Mouse (Mus musculus) hindbrain, postnatal 0 days (tissue): ENCODE measurements around the gene Wnt10a. TPM values are rescaled to one million over a fixed set of nuclear protein-coding genes. Genes with fewer than 3 reads are reported as not detected.

ENCODE experiments used
- ATAC-seq: fragments of 200-750 bp; cut with Nextera tagmentation; 2 replicates; pipeline ENCODE4 v1.8.0; 2017; ENCODE audit warnings: mild to moderate bottlenecking, moderate TSS enrichment, moderate library complexity
- DNase-seq: peaks from one replicate; pipeline ENCODE4 v3.0.0-alpha.2; 2015; ENCODE audit warnings: low spot score
- H3K27ac ChIP-seq: fragments of 300-500 bp; sonication (generic); 2 replicates; pipeline ENCODE4 v1.5.1; 2014; ENCODE audit warnings: mild to moderate bottlenecking
- H3K27me3 ChIP-seq: fragments of 300-500 bp; sonication (generic); 2 replicates; pipeline ENCODE4 v1.6.1; 2014; ENCODE audit warnings: low read length, mixed read lengths; ENCODE audit not compliant: insufficient read depth
- H3K36me3 ChIP-seq: fragments of 300-500 bp; sonication (generic); 2 replicates; pipeline ENCODE4 v1.6.1; 2014; ENCODE audit warnings: low read length, mixed read lengths; ENCODE audit not compliant: insufficient read depth
- H3K4me1 ChIP-seq: fragments of 300-500 bp; sonication (generic); 2 replicates; pipeline ENCODE4 v1.6.1; 2014; ENCODE audit warnings: antibody characterized with exemption, low read length, mixed read lengths; ENCODE audit not compliant: insufficient read depth
- H3K4me2 ChIP-seq: fragments of 300-500 bp; sonication (generic); 2 replicates; pipeline ENCODE4 v1.6.1; 2014; ENCODE audit warnings: low read depth, mild to moderate bottlenecking, low read length, moderate library complexity, mixed read lengths
- H3K4me3 ChIP-seq: fragments of 300-500 bp; sonication (generic); 2 replicates; pipeline ENCODE4 v1.5.1; 2014; ENCODE audit warnings: low read length
- H3K9ac ChIP-seq: fragments of 300-500 bp; sonication (generic); replicated peaks from 2 replicates; pipeline ENCODE4 v1.6.1; 2014; ENCODE audit warnings: mild to moderate bottlenecking, low read length, moderate library complexity, mixed read lengths
- H3K9me3 ChIP-seq: fragments of 300-500 bp; sonication (generic); 2 replicates; pipeline ENCODE4 v1.6.1; 2016; ENCODE audit warnings: low read length, mixed read lengths
- CTCF ChIP-seq: IDR thresholded peaks from 2 replicates; pipeline ENCODE4 v1.5.1; 2016; ENCODE audit warnings: antibody characterized with exemption, control low read depth, low read depth
- WGBS: fragments of 180-500 bp; shearing (Covaris S2); extraction: QIAGEN DNeasy Blood & Tissue Kit; methylation state at CpG from one replicate; pipeline ENCODE4 v1.1.7; 2014; 5-methylcytosine and 5-hydroxymethylcytosine counted together
- polyA plus RNA-seq: library from polyadenylated mRNA; unstranded; fragments of >200 nt; fragmentation: Nextera tagmentation; extraction: Ambion mirVana; gene quantifications from 2 replicates; pipeline ENCODE4 v1.2.1, GENCODE M21; 2015
- total RNA-seq: library from RNA; depleted of rRNA; stranded (reverse); fragments of >200 nt; gene quantifications from 2 replicates; pipeline ENCODE4 v1.2.3, GENCODE M21; 2014; rRNA removed

Wnt10a gene
- total RNA-seq (1.8 and 2.7 TPM in 2 replicates), polyA plus RNA-seq (0.48 and 0.68 TPM in 2 replicates)

- Histone ChIP-seq H3K9ac (peak within 1 kb of the TSS; percentile 33; the same call in 1 of the 2 replicates), H3K27me3 (peaks cover 40% of the 10 kb centered on the region), H3K4me1 (peaks cover 20% of the 10 kb centered on the region), H3K27ac (no peak within 1 kb of the TSS), H3K9me3 (no peaks in the 10 kb centered on the region), H3K4me3 (peak within 1 kb of the TSS; percentile 29), H3K36me3 (no peaks in the 10 kb centered on the region), H3K4me2 (peak within 1 kb of the TSS; percentile 64)
- peak; percentile 22 for ATAC-seq
- TF ChIP-seq CTCF, result no peak
- 2% methylated on average over 11 of the region's 11 CpGs for WGBS
- DNase-seq, result no peak
Measured at GRCm38 (mm10) chr1:74791249-74791648, at the start of gene Wnt10a. Wnt10a (plus strand) TSS chr1:74791516.

DNA sequence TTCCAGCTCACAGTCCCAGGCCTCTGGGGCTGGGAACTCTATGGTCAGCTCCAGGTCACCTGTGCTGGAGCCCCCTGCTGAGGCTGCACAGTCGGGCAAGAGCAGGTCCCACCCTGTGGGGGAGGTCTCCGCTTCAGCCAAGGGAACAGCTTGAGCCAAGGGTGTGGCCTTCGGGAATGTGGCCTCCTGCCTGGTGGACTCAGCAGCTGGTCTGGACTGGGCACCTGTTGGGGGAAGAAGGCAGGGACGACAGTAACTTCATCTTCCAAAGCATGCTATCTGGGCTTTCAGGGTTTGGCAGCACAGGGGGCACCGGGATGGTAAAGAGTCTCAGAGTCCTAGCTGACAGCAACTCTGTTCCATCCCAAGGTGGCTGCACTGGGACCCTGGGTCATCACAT, 44.0 kb upstream of the Wnt10a start:
- no peaks in the 10 kb centered on the region for H3K4me1 ChIP-seq
- 77% methylated on average over 5 of the region's 5 CpGs for WGBS
- no peak overlapping the region for H3K27ac ChIP-seq
- H3K36me3 ChIP-seq, result no peaks in the 10 kb centered on the region
- H3K9me3 ChIP-seq, result no peaks in the 10 kb centered on the region
- no peak overlapping the region for H3K4me2 ChIP-seq
- ATAC-seq (no peak), DNase-seq (no peak)
- peaks cover 18% of the 10 kb centered on the region; the same call in 1 of the 2 replicates for H3K27me3 ChIP-seq
- no peak overlapping the region for H3K4me3 ChIP-seq
- TF ChIP-seq CTCF, result no peak
- no peak overlapping the region for H3K9ac ChIP-seq

DNA sequence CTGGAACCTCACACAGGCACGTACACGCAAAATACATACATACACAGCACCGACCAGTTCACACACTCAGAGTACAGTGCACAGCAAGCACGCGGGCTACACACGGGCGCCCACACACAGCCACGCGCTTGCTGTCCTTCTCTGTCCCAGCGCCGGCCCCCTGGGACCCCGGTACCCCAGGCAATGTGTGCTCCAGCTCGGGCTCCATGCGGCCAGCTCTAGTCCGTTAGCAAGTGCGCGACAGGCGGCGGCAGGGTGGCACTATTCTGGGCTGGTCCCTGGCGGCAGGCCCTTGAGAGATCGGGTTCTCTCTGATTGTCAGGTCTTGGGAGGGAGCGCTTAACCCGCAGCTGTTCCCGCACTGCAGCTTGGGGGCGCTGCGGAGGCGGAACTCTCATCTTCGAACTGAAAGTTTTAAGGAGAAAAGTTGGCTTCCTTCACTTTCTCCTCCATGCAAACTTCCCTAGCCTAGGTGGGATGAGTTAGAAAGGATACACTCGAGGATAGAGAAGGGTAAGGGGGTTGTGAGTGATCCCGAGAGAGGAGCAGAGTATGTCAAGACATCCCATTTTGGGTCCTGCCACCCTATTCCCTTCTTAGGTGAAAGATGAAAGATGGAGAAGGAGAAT, 42.6 kb upstream of the Wnt10a start, which contains the start of gene Prkag3:
Prkag3 (minus strand) TSS at position 579 of the 629 bp plus-strand sequence.
- DNase-seq (peak; percentile 64), ATAC-seq (peak; percentile 70)
- Histone ChIP-seq H3K9me3 (no peaks in the 10 kb centered on the region), H3K27me3 (peaks cover 18% of the 10 kb centered on the region; the same call in 1 of the 2 replicates), H3K4me3 (peak within 1 kb of the TSS; percentile 10; the same call in 1 of the 2 replicates), H3K36me3 (no peaks in the 10 kb centered on the region), H3K27ac (no peak within 1 kb of the TSS), H3K4me1 (no peaks in the 10 kb centered on the region), H3K9ac (no peak within 1 kb of the TSS), H3K4me2 (peak within 1 kb of the TSS; percentile 48)
- WGBS, result 9% methylated on average over 30 of the region's 30 CpGs
- peak; percentile 60 for TF ChIP-seq CTCF

- H3K4me3 ChIP-seq, result no peak overlapping the region
- DNase-seq, result no peak
- TF ChIP-seq CTCF, result no peak
- H3K9ac ChIP-seq, result no peak overlapping the region
- no peak overlapping the region for H3K27ac ChIP-seq
- no peak overlapping the region for H3K4me2 ChIP-seq
- H3K27me3 ChIP-seq, result peaks cover 18% of the 10 kb centered on the region; the same call in 1 of the 2 replicates
- no peaks in the 10 kb centered on the region for H3K4me1 ChIP-seq
- WGBS, result 62% methylated on average over 7 of the region's 7 CpGs
- no peaks in the 10 kb centered on the region for H3K36me3 ChIP-seq
- ATAC-seq, result peak; percentile 35; the same call in 1 of the 2 replicates
- H3K9me3 ChIP-seq, result no peaks in the 10 kb centered on the region
Measured at GRCm38 (mm10) chr1:74749301-74749700, 42.0 kb upstream of the Wnt10a start.

- H3K4me2 ChIP-seq, result no peak overlapping the region
- H3K4me3 ChIP-seq, result no peak overlapping the region
- no peaks in the 10 kb centered on the region for H3K4me1 ChIP-seq
- ATAC-seq (no peak), DNase-seq (peak; percentile 38)
- TF ChIP-seq CTCF, result no peak
- H3K9me3 ChIP-seq, result no peaks in the 10 kb centered on the region
- no peaks in the 10 kb centered on the region for H3K36me3 ChIP-seq
- H3K27me3 ChIP-seq, result peaks cover 18% of the 10 kb centered on the region; the same call in 1 of the 2 replicates
- no peak overlapping the region for H3K9ac ChIP-seq
- WGBS, result 53% methylated on average over 4 of the region's 4 CpGs
- H3K27ac ChIP-seq, result no peak overlapping the region
Measured at GRCm38 (mm10) chr1:74750683-74751082, 40.6 kb upstream of the Wnt10a start.

- Histone ChIP-seq H3K4me2 (no peak overlapping the region), H3K36me3 (no peaks in the 10 kb centered on the region), H3K27ac (no peak overlapping the region), H3K4me3 (no peak overlapping the region), H3K9me3 (no peaks in the 10 kb centered on the region), H3K9ac (no peak overlapping the region), H3K4me1 (no peaks in the 10 kb centered on the region), H3K27me3 (peaks cover 17% of the 10 kb centered on the region; the same call in 1 of the 2 replicates)
- 89% methylated on average over 8 of the region's 8 CpGs for WGBS
- no peak for DNase-seq
- ATAC-seq, result no peak
- TF ChIP-seq CTCF, result no peak
Measured at GRCm38 (mm10) chr1:74752150-74752549, 39.2 kb upstream of the Wnt10a start.

- no peaks in the 10 kb centered on the region for H3K36me3 ChIP-seq
- no peak overlapping the region for H3K9ac ChIP-seq
- WGBS, result 95% methylated on average over 3 of the region's 3 CpGs
- TF ChIP-seq CTCF, result no peak
- no peak for ATAC-seq
- no peaks in the 10 kb centered on the region for H3K9me3 ChIP-seq
- no peak overlapping the region for H3K27ac ChIP-seq
- no peak overlapping the region for H3K4me2 ChIP-seq
- no peak for DNase-seq
- H3K4me1 ChIP-seq, result no peaks in the 10 kb centered on the region
- H3K27me3 ChIP-seq, result peaks cover 12% of the 10 kb centered on the region; the same call in 1 of the 2 replicates
- no peak overlapping the region for H3K4me3 ChIP-seq
Measured at GRCm38 (mm10) chr1:74752833-74753232, 38.5 kb upstream of the Wnt10a start.
